Mouse (Mus musculus): ENCODE results near the gene Mrpl16.
A peak's percentile ranks its signal among the peaks of the same experiment; 100 is the strongest.

DNA sequence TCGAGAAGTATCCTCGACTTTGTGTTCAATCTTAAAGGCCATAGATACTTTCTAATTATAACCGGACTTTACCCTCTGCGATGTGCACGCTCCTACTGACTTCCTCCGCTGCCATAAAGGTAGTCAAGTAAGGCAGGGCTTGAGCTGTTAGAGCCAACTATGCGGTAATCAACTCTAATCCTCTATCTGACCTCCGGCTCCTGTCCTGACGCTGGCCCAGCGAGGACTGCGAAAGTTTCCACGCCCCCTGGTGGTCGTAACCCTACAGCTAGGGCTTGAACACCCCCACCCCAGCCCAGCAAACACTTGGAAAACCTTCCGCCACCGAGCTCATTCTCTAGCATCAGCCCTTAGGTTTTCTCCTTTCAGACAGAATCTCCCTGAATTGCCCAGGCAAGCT lies 49.6 kb downstream of the Mrpl16 start:
- TF ChIP-seq CTCF (IDR thresholded peaks at IDR 0.05; ENCODE audit: low read depth, low read length) = peak; percentile 40; the same call in 1 of the 2 replicates
- no peak for TF ChIP-seq POLR2A (IDR thresholded peaks at IDR 0.05; ENCODE audit: borderline replicate concordance, low read depth, low read length)

Data from bone marrow macrophage, adult 2 months (primary cell).